10 mouse cellular contexts compared by ENCODE assay signal in genomic region chr16:34389520-34390271, GRCm38 (mm10).
DNase-seq lines count a peak whose midpoint lies in the region; ATAC-seq lines count a peak whose summit lies in the region.
"Had no signal": no experiment of that assay in that cellular context is flagged by ENCODE, and none has a peak within 500 bp of the region (broad histone marks: within the 10 kb centered on the region; RNA-seq: fewer than 3 reads in every experiment).

No protein-coding gene starts in this region.

- no peak for DNase-seq in cerebellum, postnatal 4 days (ENCODE audit: low spot score in 2 of 2)
- DNase-seq in kidney, postnatal 14 days, result peak; percentile 6
- no peak for DNase-seq in kidney, postnatal 4 days
- peak; percentile 48 for DNase-seq in 3T3-L1 (ENCODE audit: low read depth, low spot score)
- peak; percentile 76 for DNase-seq in cerebellum, adult 9-11 months
- DNase-seq in adrenal gland, postnatal 14 days, result no peak
- DNase-seq in spleen, postnatal 36 days (ENCODE audit: low spot score in 2 of 2), result no peak
- DNase-seq: adrenal gland, adult 8-10 months; heart, adult 2 months had no signal

- ATAC-seq in cerebellum, adult (ENCODE audit: insufficient number of reproducible peaks, low FRiP score, low TSS enrichment), result peak; percentile 70

Comparison
In these comparisons a context has a peak if more than half of its experiments do, and no peak if none do; other contexts are left out.
1. DNase-seq: peak in kidney, postnatal 14 days (single experiment), 3T3-L1 (single experiment) and cerebellum, adult 9-11 months (single experiment); none in cerebellum, postnatal 4 days (0 of 2), kidney, postnatal 4 days (0 of 2), adrenal gland, postnatal 14 days (single experiment) and spleen, postnatal 36 days (0 of 2).